In the genomic region with DNA sequence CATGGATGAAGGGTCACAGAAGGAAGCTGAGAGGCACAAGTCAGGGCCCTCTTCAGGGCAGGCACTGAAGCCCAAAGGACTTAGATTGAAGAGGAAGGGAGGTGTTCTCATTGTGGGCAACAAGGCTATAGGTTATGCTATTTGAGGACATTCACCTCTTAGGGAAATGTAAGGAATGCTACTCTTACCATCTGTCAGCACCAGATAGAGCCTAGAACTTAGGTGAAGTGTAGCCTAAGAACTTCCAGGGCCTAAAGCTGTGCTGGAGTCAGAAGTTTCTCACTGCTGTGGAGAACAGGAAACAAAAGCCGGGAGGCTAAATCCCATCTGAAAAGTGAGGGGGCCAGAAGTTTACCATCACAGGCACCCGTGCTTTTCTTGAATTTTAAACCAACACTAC, we compare ENCODE assay signal across 22 mouse cellular contexts.
"Had no signal": no experiment of that assay in that cellular context is flagged by ENCODE, and none has a peak within 500 bp of the region (broad histone marks: within the 10 kb centered on the region; RNA-seq: fewer than 3 reads in every experiment).

No protein-coding gene starts in this region.

- H3K27me3 ChIP-seq: limb, embryonic 13.5 days; liver, embryonic 12.5 days; liver, embryonic 15.5 days; lung, embryonic 15.5 days; megakaryocyte, embryonic 14.5 days; midbrain, embryonic 13.5 days; neural tube, embryonic 13.5 days; stomach, embryonic 15.5 days had no signal

- H3K36me3 ChIP-seq: limb, embryonic 10.5 days; limb, embryonic 13.5 days; liver, embryonic 12.5 days; liver, embryonic 15.5 days; lung, embryonic 15.5 days; midbrain, embryonic 10.5 days; midbrain, embryonic 13.5 days; neural tube, embryonic 13.5 days; stomach, embryonic 15.5 days had no signal

- H3K4me2 ChIP-seq: limb, embryonic 13.5 days; liver, embryonic 12.5 days; liver, embryonic 15.5 days; lung, embryonic 15.5 days; midbrain, embryonic 13.5 days; neural tube, embryonic 13.5 days; stomach, embryonic 15.5 days had no signal

- H3K4me3 ChIP-seq: layer of hippocampus, adult 2 months; limb, embryonic 10.5 days; limb, embryonic 13.5 days; liver, embryonic 12.5 days; liver, embryonic 15.5 days; lung, embryonic 15.5 days; megakaryocyte, embryonic 14.5 days; midbrain, embryonic 10.5 days; midbrain, embryonic 13.5 days; myocyte; neural tube, embryonic 13.5 days; stomach, embryonic 15.5 days had no signal

- DNase-seq: kidney, postnatal 25 days; layer of hippocampus, adult 9-11 months; liver; lung, adult 18-20 months; lung, postnatal 36 days; right cerebral cortex, postnatal 25 days; spleen, adult 18-20 months; thymus, postnatal 25 days had no signal

- H3K27ac ChIP-seq: kidney, postnatal 0 days; layer of hippocampus, adult 2 months; limb, embryonic 10.5 days; limb, embryonic 13.5 days; liver, embryonic 12.5 days; liver, embryonic 15.5 days; lung, embryonic 15.5 days; midbrain, embryonic 10.5 days; midbrain, embryonic 13.5 days; neural tube, embryonic 13.5 days; stomach, embryonic 15.5 days had no signal

- ATAC-seq: liver, embryonic 12.5 days; midbrain, embryonic 13.5 days; midbrain, embryonic 16.5 days had no signal

- H3K9ac ChIP-seq: limb, embryonic 13.5 days; liver, embryonic 12.5 days; liver, embryonic 15.5 days; lung, embryonic 15.5 days; midbrain, embryonic 13.5 days; neural tube, embryonic 13.5 days; stomach, embryonic 15.5 days had no signal

- H3K4me1 ChIP-seq: liver, embryonic 12.5 days; liver, embryonic 15.5 days; megakaryocyte, embryonic 14.5 days; midbrain, embryonic 13.5 days had no signal

- H3K9me3 ChIP-seq: limb, embryonic 10.5 days; limb, embryonic 13.5 days; liver, embryonic 12.5 days; liver, embryonic 15.5 days; lung, embryonic 15.5 days; megakaryocyte, embryonic 14.5 days; midbrain, embryonic 10.5 days; midbrain, embryonic 13.5 days; neural tube, embryonic 13.5 days; stomach, embryonic 15.5 days had no signal
